8 mouse cellular contexts compared by ENCODE assay signal in the genomic region with DNA sequence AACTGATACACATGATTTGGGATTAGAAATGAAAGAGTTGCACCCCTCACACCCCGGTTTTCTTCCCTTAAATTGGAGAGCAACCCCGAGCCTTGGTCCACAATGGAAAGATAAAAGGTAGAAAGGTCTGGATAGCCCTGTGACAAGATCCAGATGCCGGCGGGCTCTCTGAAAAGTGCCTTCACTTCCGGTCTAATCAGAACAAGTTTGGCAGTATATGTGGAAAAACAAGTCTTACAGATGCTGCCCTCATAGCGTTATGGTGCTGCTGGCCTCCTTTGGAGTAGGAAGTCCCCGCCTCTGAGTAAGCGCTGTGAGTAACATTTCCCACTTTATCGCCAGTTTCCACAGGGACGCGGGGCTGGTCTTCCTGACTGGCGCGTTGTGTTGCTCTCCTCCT. TPM values are rescaled to one million over a fixed set of nuclear protein-coding genes. Genes with fewer than 3 reads are reported as not detected.
DNase-seq lines count a peak whose midpoint lies in the region; ATAC-seq lines count a peak whose summit lies in the region.

No protein-coding gene starts in this region.

- peak overlapping the region; percentile 53 for H3K4me2 ChIP-seq in limb, embryonic 11.5 days (ENCODE audit: low read depth, severe bottlenecking)
- H3K4me2 ChIP-seq in midbrain, embryonic 14.5 days (ENCODE audit: low read length): peak overlapping the region; percentile 74

- ATAC-seq in limb, embryonic 11.5 days (ENCODE audit: insufficient number of reproducible peaks, low FRiP score, low TSS enrichment, low read depth): no peak
- ATAC-seq in midbrain, embryonic 14.5 days (ENCODE audit: low FRiP score, low TSS enrichment): no peak

- no peak overlapping the region for H3K9ac ChIP-seq in limb, embryonic 11.5 days (ENCODE audit: low read length)
- peak overlapping the region; percentile 75; the same call in 1 of the 2 replicates for H3K9ac ChIP-seq in midbrain, embryonic 14.5 days (replicated peaks; ENCODE audit: low read length)

- intact Hi-C loops in heart, postnatal 10 days (cut with DNase I): no loop called here

- DNase-seq in thymus, postnatal 4 days: peak; percentile 9
- DNase-seq in thymus, postnatal 36 days: no peak
- peak; percentile 57 for DNase-seq in embryo, embryonic 11 days
- DNase-seq in heart, postnatal 10 days: peak; percentile 54 to 57
- peak; percentile 56 for DNase-seq in limb, embryonic 11.5 days (ENCODE audit: low spot score)
- peak; percentile 53 for DNase-seq in midbrain, embryonic 14.5 days
- DNase-seq in urinary bladder, postnatal 10 days (ENCODE audit: low spot score): no peak
- no peak for DNase-seq in frontal cortex, postnatal 14 days (ENCODE audit: low spot score in 2 of 2)

- H3K27ac ChIP-seq in limb, embryonic 11.5 days (replicated peaks; ENCODE audit: low read depth, low read length): no peak overlapping the region
- H3K27ac ChIP-seq in midbrain, embryonic 14.5 days (replicated peaks; ENCODE audit: low read depth, low read length): no peak overlapping the region

- peak overlapping the region; percentile 80; the same call in 1 of the 2 replicates for H3K4me3 ChIP-seq in limb, embryonic 11.5 days (ENCODE audit: low read depth, low read length)
- peak overlapping the region; percentile 75 for H3K4me3 ChIP-seq in midbrain, embryonic 14.5 days (replicated peaks; ENCODE audit: low read depth, low read length)

- WGBS in limb, embryonic 11.5 days: 2% methylated on average over 13 of the region's 13 CpGs
- WGBS in midbrain, embryonic 14.5 days: 6% methylated on average over 13 of the region's 13 CpGs

- H3K9me3 ChIP-seq in limb, embryonic 11.5 days (ENCODE audit: control insufficient read depth, low read length): no peaks in the 10 kb centered on the region
- no peaks in the 10 kb centered on the region for H3K9me3 ChIP-seq in midbrain, embryonic 14.5 days (ENCODE audit: control insufficient read depth, low read length)

- H3K27me3 ChIP-seq in limb, embryonic 11.5 days (ENCODE audit: control insufficient read depth, insufficient read depth, low read length): no peaks in the 10 kb centered on the region
- H3K27me3 ChIP-seq in midbrain, embryonic 14.5 days (ENCODE audit: control insufficient read depth, insufficient read depth, low read length): no peaks in the 10 kb centered on the region

- no peaks in the 10 kb centered on the region for H3K4me1 ChIP-seq in limb, embryonic 11.5 days (ENCODE audit: control insufficient read depth, insufficient read depth, low read length)
- H3K4me1 ChIP-seq in midbrain, embryonic 14.5 days (ENCODE audit: control insufficient read depth, insufficient read depth, low read length): 0 out of 2 replicates have a peak, but pooled peaks cover 4% of the 10 kb centered on the region

- H3K36me3 ChIP-seq in limb, embryonic 11.5 days (ENCODE audit: control insufficient read depth, insufficient read depth, low read length): no peaks in the 10 kb centered on the region
- no peaks in the 10 kb centered on the region for H3K36me3 ChIP-seq in midbrain, embryonic 14.5 days (ENCODE audit: control insufficient read depth, insufficient read depth, low read length)

RNA-seq across cellular contexts. Expression of a gene that starts 49.9 kb away (rescaled TPM):
- 10 to 100 TPM; 28.3 to 33.3 TPM for total RNA-seq in heart, postnatal 10 days (2021)
- polyA plus RNA-seq in limb, embryonic 11.5 days (2014; fragmentation: Nextera tagmentation; extraction: Ambion mirVana): 26.9 and 30.2 TPM in 2 replicates
- 6.7 and 15.5 TPM in 2 replicates for polyA plus RNA-seq in midbrain, embryonic 14.5 days (2014; fragmentation: Nextera tagmentation; extraction: Ambion mirVana)

Comparison
In these comparisons a context has a peak if more than half of its experiments do, and no peak if none do; other contexts are left out.
1. DNase-seq: peak in thymus, postnatal 4 days (single experiment), embryo, embryonic 11 days (single experiment), heart, postnatal 10 days (2 of 2), limb, embryonic 11.5 days (single experiment) and midbrain, embryonic 14.5 days (single experiment); none in thymus, postnatal 36 days (0 of 2), urinary bladder, postnatal 10 days (single experiment) and frontal cortex, postnatal 14 days (0 of 2).